Mouse (Mus musculus): ENCODE data around the gene Smg7.

DNA sequence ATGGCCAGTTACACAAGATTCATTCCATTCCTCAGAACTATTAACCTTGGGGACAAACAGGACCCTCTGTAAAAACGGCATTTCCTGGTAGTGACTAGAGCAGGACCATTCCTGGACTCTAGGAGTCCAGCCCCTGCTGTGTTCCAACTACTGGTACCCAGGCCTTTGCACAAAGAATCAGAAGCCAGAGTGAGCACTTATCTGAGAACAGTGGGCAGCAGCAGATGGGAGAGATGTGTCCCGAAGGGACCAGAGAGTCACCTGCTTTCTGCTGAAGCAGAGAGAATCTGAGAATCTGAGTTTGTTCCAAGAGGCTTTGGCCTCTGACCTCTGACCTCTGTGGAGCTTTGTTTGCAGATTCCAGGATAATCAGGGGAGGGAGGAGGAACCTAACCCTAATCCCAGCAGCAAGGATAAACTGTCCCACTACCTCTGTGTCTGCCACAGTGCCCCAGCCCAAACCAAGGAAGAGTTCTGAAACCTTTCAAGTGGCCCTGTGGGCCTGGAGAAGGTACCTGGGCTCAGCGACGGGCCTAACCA is 114.3 kb downstream of the Smg7 start:
- TF ChIP-seq CTCF (IDR thresholded peaks at IDR 0.05; ENCODE audit: low read depth) (no peak), EP300 (optimal IDR thresholded peaks at IDR 0.05) (no peak)

Measured in stomach, postnatal 0 days (tissue).